Mouse (Mus musculus): ENCODE data around the gene Psmd8. TPM values are rescaled to one million over a fixed set of nuclear protein-coding genes. Genes with fewer than 3 reads are reported as not detected.
"Not testable (repeated sequence)": the region's sequence is repeated elsewhere in the genome, so short reads cannot be mapped to it uniquely, and the experiment has no call there.

The Psmd8 gene
- polyA plus RNA-seq, 1 experiment from 2014 or later: 270 TPM

- no peaks in the 10 kb centered on the region for H3K4me1 ChIP-seq (ENCODE audit: insufficient read depth, low read length)
- no peaks in the 10 kb centered on the region for H3K36me3 ChIP-seq (ENCODE audit: insufficient read depth, low read length)
- no peak for ATAC-seq (ENCODE audit: low FRiP score, low TSS enrichment)
- no peaks in the 10 kb centered on the region for H3K27me3 ChIP-seq (ENCODE audit: insufficient read depth, low read length)
- 71% methylated on average over 7 of the region's 7 CpGs for WGBS
- no peak overlapping the region for H3K27ac ChIP-seq (ENCODE audit: low read length)
- no peaks in the 10 kb centered on the region for H3K9me3 ChIP-seq (ENCODE audit: low read length)
- H3K9ac ChIP-seq (replicated peaks; ENCODE audit: low read length): no peak overlapping the region
- no peak overlapping the region for H3K4me3 ChIP-seq (ENCODE audit: low read length)
- H3K4me2 ChIP-seq (replicated peaks; ENCODE audit: low read depth, low read length): no peak overlapping the region
These were observed 33.7 kb downstream of the Psmd8 start for GRCm38 (mm10) chr7:29146625-29147367.

- Histone ChIP-seq H3K4me2 (replicated peaks; ENCODE audit: low read depth, low read length) (no peak overlapping the region), H3K9ac (replicated peaks; ENCODE audit: low read length) (no peak overlapping the region), H3K4me3 (ENCODE audit: low read length) (no peak overlapping the region), H3K4me1 (ENCODE audit: insufficient read depth, low read length) (no peaks in the 10 kb centered on the region), H3K27ac (ENCODE audit: low read length) (no peak overlapping the region), H3K27me3 (ENCODE audit: insufficient read depth, low read length) (no peaks in the 10 kb centered on the region), H3K9me3 (ENCODE audit: low read length) (no peaks in the 10 kb centered on the region), H3K36me3 (ENCODE audit: insufficient read depth, low read length) (no peaks in the 10 kb centered on the region)
- 90% methylated on average over 4 of the region's 4 CpGs for WGBS
- ATAC-seq (ENCODE audit: low FRiP score, low TSS enrichment): no peak
These were observed 36.5 kb downstream of the Psmd8 start for GRCm38 (mm10) chr7:29144006-29144405.

GRCm38 (mm10) chr7:29141416-29141815, 39.1 kb downstream of the Psmd8 start:
- Histone ChIP-seq H3K36me3 (ENCODE audit: insufficient read depth, low read length) (no peaks in the 10 kb centered on the region), H3K27me3 (ENCODE audit: insufficient read depth, low read length) (no peaks in the 10 kb centered on the region; the same call in 1 of the 2 replicates), H3K4me3 (ENCODE audit: low read length) (no peak overlapping the region), H3K27ac (ENCODE audit: low read length) (no peak overlapping the region), H3K4me2 (replicated peaks; ENCODE audit: low read depth, low read length) (no peak overlapping the region), H3K9ac (replicated peaks; ENCODE audit: low read length) (no peak overlapping the region), H3K4me1 (ENCODE audit: insufficient read depth, low read length) (0 out of 2 replicates have a peak, but pooled peaks cover 2% of the 10 kb centered on the region), H3K9me3 (ENCODE audit: low read length) (no peaks in the 10 kb centered on the region)
- WGBS: 71% methylated on average over 8 of the region's 8 CpGs
- no peak for ATAC-seq (ENCODE audit: low FRiP score, low TSS enrichment)

- H3K9me3 ChIP-seq (ENCODE audit: low read length); H3K4me2 ChIP-seq (replicated peaks; ENCODE audit: low read depth, low read length); H3K27me3 ChIP-seq (ENCODE audit: insufficient read depth, low read length); H3K36me3 ChIP-seq (ENCODE audit: insufficient read depth, low read length); H3K9ac ChIP-seq (replicated peaks; ENCODE audit: low read length); H3K4me3 ChIP-seq (ENCODE audit: low read length); ATAC-seq (ENCODE audit: low FRiP score, low TSS enrichment); H3K27ac ChIP-seq (ENCODE audit: low read length): not testable (repeated sequence)
- peaks cover 10% of the 10 kb centered on the region; the same call in 1 of the 2 replicates for H3K4me1 ChIP-seq (ENCODE audit: insufficient read depth, low read length)
- WGBS: 94% methylated on average over 3 of the region's 4 CpGs
These were observed 41.3 kb downstream of the Psmd8 start for GRCm38 (mm10) chr7:29139237-29139636.

GRCm38 (mm10) chr7:29137429-29137828, 43.1 kb downstream of the Psmd8 start:
- Histone ChIP-seq H3K27ac (ENCODE audit: low read length) (no peak overlapping the region), H3K4me3 (ENCODE audit: low read length) (no peak overlapping the region), H3K4me2 (replicated peaks; ENCODE audit: low read depth, low read length) (no peak overlapping the region), H3K27me3 (ENCODE audit: insufficient read depth, low read length) (no peaks in the 10 kb centered on the region; the same call in 1 of the 2 replicates), H3K9me3 (ENCODE audit: low read length) (no peaks in the 10 kb centered on the region), H3K9ac (replicated peaks; ENCODE audit: low read length) (no peak overlapping the region), H3K4me1 (ENCODE audit: insufficient read depth, low read length) (peaks cover 11% of the 10 kb centered on the region; the same call in 1 of the 2 replicates), H3K36me3 (ENCODE audit: insufficient read depth, low read length) (no peaks in the 10 kb centered on the region)
- no peak for ATAC-seq (ENCODE audit: low FRiP score, low TSS enrichment)
- WGBS: 46% methylated on average over 16 of the region's 16 CpGs

GRCm38 (mm10) chr7:29134693-29135386, 45.7 kb downstream of the Psmd8 start, which contains the start of gene Rasgrp4:
Gene Rasgrp4, plus strand, starts transcription at chr7:29134851.
- ATAC-seq (ENCODE audit: low FRiP score, low TSS enrichment): peak; percentile 69
- Histone ChIP-seq H3K4me2 (replicated peaks; ENCODE audit: low read depth, low read length) (peak within 1 kb of the TSS; percentile 59), H3K9ac (replicated peaks; ENCODE audit: low read length) (peak within 1 kb of the TSS; percentile 51; the same call in 1 of the 2 replicates), H3K27me3 (ENCODE audit: insufficient read depth, low read length) (no peaks in the 10 kb centered on the region; the same call in 1 of the 2 replicates), H3K9me3 (ENCODE audit: low read length) (no peaks in the 10 kb centered on the region), H3K27ac (ENCODE audit: low read length) (no peak within 1 kb of the TSS), H3K4me3 (ENCODE audit: low read length) (peak within 1 kb of the TSS; percentile 30), H3K36me3 (ENCODE audit: insufficient read depth, low read length) (no peaks in the 10 kb centered on the region), H3K4me1 (ENCODE audit: insufficient read depth, low read length) (peaks cover 11% of the 10 kb centered on the region; the same call in 1 of the 2 replicates)
- WGBS: under 1% methylated on average over 14 of the region's 20 CpGs

- Histone ChIP-seq H3K36me3 (ENCODE audit: insufficient read depth, low read length) (no peaks in the 10 kb centered on the region), H3K27ac (ENCODE audit: low read length) (no peak overlapping the region), H3K27me3 (ENCODE audit: insufficient read depth, low read length) (no peaks in the 10 kb centered on the region; the same call in 1 of the 2 replicates), H3K4me2 (replicated peaks; ENCODE audit: low read depth, low read length) (peak overlapping the region; percentile 59), H3K4me3 (ENCODE audit: low read length) (peak overlapping the region; percentile 30), H3K9ac (replicated peaks; ENCODE audit: low read length) (0 out of 2 replicates have a peak overlapping the region, but pooled peaks have one; percentile 22), H3K4me1 (ENCODE audit: insufficient read depth, low read length) (peaks cover 11% of the 10 kb centered on the region; the same call in 1 of the 2 replicates), H3K9me3 (ENCODE audit: low read length) (no peaks in the 10 kb centered on the region)
- WGBS: 0% methylated on average over 3 of the region's 4 CpGs
- no peak for ATAC-seq (ENCODE audit: low FRiP score, low TSS enrichment)
These were observed 46.3 kb downstream of the Psmd8 start for GRCm38 (mm10) chr7:29134230-29134629.

GRCm38 (mm10) chr7:29128725-29129124, 51.8 kb downstream of the Psmd8 start:
- ATAC-seq (ENCODE audit: low FRiP score, low TSS enrichment): no peak
- no peaks in the 10 kb centered on the region for H3K9me3 ChIP-seq (ENCODE audit: low read length)
- no peaks in the 10 kb centered on the region for H3K27me3 ChIP-seq (ENCODE audit: insufficient read depth, low read length)
- H3K4me1 ChIP-seq (ENCODE audit: insufficient read depth, low read length): peaks cover 10% of the 10 kb centered on the region
- H3K4me2 ChIP-seq (replicated peaks; ENCODE audit: low read depth, low read length): no peak overlapping the region
- H3K9ac ChIP-seq (replicated peaks; ENCODE audit: low read length): no peak overlapping the region
- H3K27ac ChIP-seq (ENCODE audit: low read length): no peak overlapping the region
- 81% methylated on average over 2 of the region's 2 CpGs for WGBS
- H3K36me3 ChIP-seq (ENCODE audit: insufficient read depth, low read length): no peaks in the 10 kb centered on the region
- H3K4me3 ChIP-seq (ENCODE audit: low read length): no peak overlapping the region

GRCm38 (mm10) chr7:29126173-29126915, 54.2 kb downstream of the Psmd8 start:
- no peak overlapping the region for H3K9ac ChIP-seq (replicated peaks; ENCODE audit: low read length)
- H3K36me3 ChIP-seq (ENCODE audit: insufficient read depth, low read length): no peaks in the 10 kb centered on the region
- no peak for ATAC-seq (ENCODE audit: low FRiP score, low TSS enrichment)
- WGBS: 13% methylated on average over 7 of the region's 7 CpGs
- H3K27me3 ChIP-seq (ENCODE audit: insufficient read depth, low read length): no peaks in the 10 kb centered on the region
- H3K9me3 ChIP-seq (ENCODE audit: low read length): no peaks in the 10 kb centered on the region
- H3K27ac ChIP-seq (ENCODE audit: low read length): no peak overlapping the region
- H3K4me2 ChIP-seq (replicated peaks; ENCODE audit: low read depth, low read length): no peak overlapping the region
- H3K4me1 ChIP-seq (ENCODE audit: insufficient read depth, low read length): peaks cover 10% of the 10 kb centered on the region
- no peak overlapping the region for H3K4me3 ChIP-seq (ENCODE audit: low read length)

All from kidney, embryonic 16.5 days (tissue).